Mouse (Mus musculus): ENCODE data around the gene Pard3.

- TF ChIP-seq CTCF (IDR thresholded peaks at IDR 0.05; ENCODE audit: borderline replicate concordance, insufficient read depth, low read depth, low read length) (no peak), POLR2A (IDR thresholded peaks at IDR 0.05; ENCODE audit: borderline replicate concordance, insufficient read depth, low read length) (no peak)
Observed at GRCm38 (mm10) chr8:127570527-127570926, 506.8 kb downstream of the Pard3 start.

Measured in cerebellum, adult 2 months (tissue).